Mouse (Mus musculus) hematopoietic stem cell, adult 5-6 weeks (primary cell): ENCODE measurements at regions not wholly inside any gene's neighbourhood (a gene's known extent, or its start where the extent isn't known, plus 50 kb on each side); places are given as distances from the start of the nearest gene placed in this dataset.

Experiments used
- ATAC-seq, 2 experiments: fragments of 125-278 bp in 1 of 2; replicated peaks in 1 of 2; 2 replicates each; pipeline ENCODE4 v1.8.0; 2016 to 2017; ENCODE audit warnings: inconsistent platforms in 2 of 2, mild to moderate bottlenecking in 2 of 2, moderate number of reproducible peaks in 2 of 2, low read depth in 1 of 2, moderate TSS enrichment in 1 of 2; ENCODE audit not compliant: low FRiP score in 2 of 2, poor library complexity in 2 of 2, severe bottlenecking in 2 of 2, insufficient read depth in 1 of 2, low TSS enrichment in 1 of 2

GRCm38 (mm10) chr8:62555842-62556241 lies 395.0 kb upstream of the Spock3 start:
- no peak for ATAC-seq

- 0 out of 4 replicates have a peak, but pooled peaks of 1 of the 2 experiments have one; percentile 17 for ATAC-seq
Observed at GRCm38 (mm10) chr8:62575817-62576231, 375.0 kb upstream of the Spock3 start.

GRCm38 (mm10) chr8:62599281-62599680 lies 351.5 kb upstream of the Spock3 start:
- no peak for ATAC-seq

GRCm38 (mm10) chr8:62606126-62606525 lies 344.7 kb upstream of the Spock3 start:
- ATAC-seq: no peak

GRCm38 (mm10) chr8:62619992-62620391 lies 330.8 kb upstream of the Spock3 start:
- no peak for ATAC-seq

- no peak for ATAC-seq
Observed at GRCm38 (mm10) chr8:62621176-62621575, 329.6 kb upstream of the Spock3 start.
